ENCODE assay signal across 9 mouse cellular contexts in genomic region chr9:31913739-31914591, GRCm38 (mm10). TPM values are rescaled to one million over a fixed set of nuclear protein-coding genes. Genes with fewer than 3 reads are reported as not detected.
DNase-seq lines count a peak whose midpoint lies in the region; ATAC-seq and TF ChIP-seq lines count a peak whose summit lies in the region.
"Had no signal": no experiment of that assay in that cellular context is flagged by ENCODE, and none has a peak within 500 bp of the region (broad histone marks: within the 10 kb centered on the region; RNA-seq: fewer than 3 reads in every experiment).

No protein-coding gene starts in this region.

- intact Hi-C loops in gastrocnemius, adult 2 months (cut with DNase I): loop anchor here (2.0 kb wide), 1 partner anchor 337 kb away; no protein-coding TSS in a partner anchor
- intact Hi-C loops in gastrocnemius, postnatal 14 days (cut with DNase I; ENCODE audit: low total_unique reads): no loop called here

- H3K36me3 ChIP-seq in ES-Bruce4 (ENCODE audit: control insufficient read depth, insufficient read depth, low read length, poor library complexity, severe bottlenecking): no peaks in the 10 kb centered on the region
- H3K36me3 ChIP-seq in forebrain, postnatal 0 days (ENCODE audit: insufficient read depth): no peaks in the 10 kb centered on the region
- H3K36me3 ChIP-seq in liver, embryonic 11.5 days (ENCODE audit: control insufficient read depth, insufficient read depth, low read length): no peaks in the 10 kb centered on the region
- H3K36me3 ChIP-seq in stomach, embryonic 16.5 days (ENCODE audit: control insufficient read depth, insufficient read depth, low read length): no peaks in the 10 kb centered on the region

- DNase-seq in gastrocnemius, adult 2 months: peak; percentile 21
- DNase-seq in gastrocnemius, postnatal 14 days: no peak
- DNase-seq in forebrain, postnatal 0 days: peak; percentile 26
- peak; percentile 46 for DNase-seq in liver, embryonic 11.5 days (ENCODE audit: low spot score)
- no peak for DNase-seq in left cerebral cortex, adult 18-20 months (ENCODE audit: low spot score in 2 of 2)

- no peaks in the 10 kb centered on the region for H3K4me1 ChIP-seq in ES-Bruce4 (ENCODE audit: control insufficient read depth, insufficient read depth, low read length)
- peaks cover 7% of the 10 kb centered on the region; the same call in 1 of the 2 replicates for H3K4me1 ChIP-seq in forebrain, postnatal 0 days (ENCODE audit: insufficient read depth)
- H3K4me1 ChIP-seq in liver, embryonic 11.5 days (replicated peaks; ENCODE audit: control insufficient read depth, insufficient read depth, low read length): peaks cover 4% of the 10 kb centered on the region
- peaks cover 8% of the 10 kb centered on the region; the same call in 1 of the 2 replicates for H3K4me1 ChIP-seq in stomach, embryonic 16.5 days (ENCODE audit: control insufficient read depth, insufficient read depth, low read length)

- peak overlapping the region; percentile 99 for H3K4me2 ChIP-seq in forebrain, postnatal 0 days (ENCODE audit: low read depth)
- peak overlapping the region; percentile 81 for H3K4me2 ChIP-seq in liver, embryonic 11.5 days
- H3K4me2 ChIP-seq in stomach, embryonic 16.5 days (ENCODE audit: low read depth, low read length): peak overlapping the region; percentile 90

- TF ChIP-seq EP300 in ES-Bruce4 (IDR thresholded peaks at IDR 0.05; ENCODE audit: insufficient read depth, low read depth, low read length): no peak

- no peak for TF ChIP-seq POLR2A in ES-Bruce4 (IDR thresholded peaks at IDR 0.05; ENCODE audit: insufficient read depth, low read length)

- ATAC-seq in forebrain, postnatal 0 days: peak; percentile 7; the same call in 1 of the 2 replicates
- no peak for ATAC-seq in liver, embryonic 11.5 days (replicated peaks; ENCODE audit: low FRiP score)
- ATAC-seq in stomach, embryonic 16.5 days (ENCODE audit: insufficient read depth, low FRiP score): 0 out of 2 replicates have a peak, but pooled peaks have one; percentile 5
- no peak for ATAC-seq in inflammation-experienced regulatory T-cells, adult 6 months

- H3K9ac ChIP-seq in ES-Bruce4 (ENCODE audit: low read depth, poor library complexity, severe bottlenecking): peak overlapping the region; percentile 19
- H3K9ac ChIP-seq in forebrain, postnatal 0 days: peak overlapping the region; percentile 52; the same call in 1 of the 2 replicates
- H3K9ac ChIP-seq in liver, embryonic 11.5 days (ENCODE audit: low read depth, low read length): no peak overlapping the region
- H3K9ac ChIP-seq in stomach, embryonic 16.5 days (ENCODE audit: low read length): peak overlapping the region; percentile 38

- H3K27ac ChIP-seq in gastrocnemius, adult 2 months: peak overlapping the region; percentile 74
- H3K27ac ChIP-seq in ES-Bruce4 (ENCODE audit: insufficient read depth, low read length): no peak overlapping the region
- H3K27ac ChIP-seq in forebrain, postnatal 0 days (ENCODE audit: low read depth, low read length): no peak overlapping the region
- H3K27ac ChIP-seq in liver, embryonic 11.5 days (ENCODE audit: low read depth, low read length): no peak overlapping the region
- no peak overlapping the region for H3K27ac ChIP-seq in stomach, embryonic 16.5 days (ENCODE audit: low read length)

- peak overlapping the region; percentile 74 for H3K4me3 ChIP-seq in gastrocnemius, adult 2 months
- H3K4me3 ChIP-seq in ES-Bruce4 (ENCODE audit: low read depth, low read length): peak overlapping the region; percentile 68
- H3K4me3 ChIP-seq in forebrain, postnatal 0 days (ENCODE audit: low read depth, low read length): peak overlapping the region; percentile 58
- peak overlapping the region; percentile 47 for H3K4me3 ChIP-seq in liver, embryonic 11.5 days (ENCODE audit: low read depth, low read length)
- peak overlapping the region; percentile 59 for H3K4me3 ChIP-seq in stomach, embryonic 16.5 days (replicated peaks; ENCODE audit: low read length)

- TF ChIP-seq CTCF in gastrocnemius, adult 2 months (IDR thresholded peaks at IDR 0.05): no peak
- TF ChIP-seq CTCF in ES-Bruce4 (IDR thresholded peaks at IDR 0.05; ENCODE audit: low read depth, low read length): no peak
- no peak for TF ChIP-seq CTCF in forebrain, postnatal 0 days (IDR thresholded peaks at IDR 0.05; ENCODE audit: low read depth)

- under 1% methylated on average over 54 of the region's 54 CpGs for whole genome bisulfite sequencing in forebrain, postnatal 0 days
- WGBS in liver, embryonic 11.5 days: 2% methylated on average over 54 of the region's 54 CpGs
- WGBS in stomach, embryonic 16.5 days: 1% methylated on average over 54 of the region's 54 CpGs

- H3K27me3 ChIP-seq in ES-Bruce4 (ENCODE audit: control insufficient read depth, insufficient read depth, low read length, poor library complexity, severe bottlenecking): peaks cover 25% of the 10 kb centered on the region
- peaks cover 84% of the 10 kb centered on the region for H3K27me3 ChIP-seq in forebrain, postnatal 0 days (ENCODE audit: insufficient read depth, low read length)
- H3K27me3 ChIP-seq in liver, embryonic 11.5 days (replicated peaks; ENCODE audit: control insufficient read depth, insufficient read depth, low read length): peaks cover 81% of the 10 kb centered on the region
- H3K27me3 ChIP-seq in stomach, embryonic 16.5 days (ENCODE audit: control insufficient read depth, insufficient read depth, low read length): peaks cover 71% of the 10 kb centered on the region

- no peaks in the 10 kb centered on the region for H3K9me3 ChIP-seq in ES-Bruce4 (replicated peaks; ENCODE audit: control insufficient read depth, insufficient read depth, low read length, poor library complexity, severe bottlenecking)
- no peaks in the 10 kb centered on the region for H3K9me3 ChIP-seq in forebrain, postnatal 0 days (ENCODE audit: low read length)
- no peaks in the 10 kb centered on the region for H3K9me3 ChIP-seq in liver, embryonic 11.5 days (ENCODE audit: control insufficient read depth, low read length)
- no peaks in the 10 kb centered on the region for H3K9me3 ChIP-seq in stomach, embryonic 16.5 days (replicated peaks; ENCODE audit: control insufficient read depth, low read length)

RNA-seq across cellular contexts. Expression of gene Barx2, which starts 0.7 kb away (rescaled TPM):
- total RNA-seq in gastrocnemius, adult 2 months (2021): 10 to 100 TPM; 13.7 to 35.5 TPM
- total RNA-seq in gastrocnemius, postnatal 14 days (2021): 10 to 100 TPM; 12.7 to 15.3 TPM
- 0.46 TPM in 1 of 2 replicates, not detected in the other for polyA plus RNA-seq in ES-Bruce4 (2011; ENCODE audit: insufficient read depth, insufficient read length, low read depth, missing spikeins)
- total RNA-seq in forebrain, postnatal 0 days (2014; rRNA removed): 1.0 and 2.2 TPM in 2 replicates
- 0.19 TPM in 2 replicates for polyA plus RNA-seq in forebrain, postnatal 0 days (2015; fragmentation: Nextera tagmentation; extraction: Ambion mirVana)
- polyA plus RNA-seq in liver, embryonic 11.5 days (2014; fragmentation: Nextera tagmentation; extraction: Ambion mirVana): 0.12 TPM in 1 of 2 replicates, not detected in the other
- polyA plus RNA-seq in stomach, embryonic 16.5 days (2015; fragmentation: Nextera tagmentation; extraction: Ambion mirVana): 1.4 and 2.2 TPM in 2 replicates
- polyA plus RNA-seq in inflammation-experienced regulatory T-cells, adult 6 months (2017; shearing (Covaris generic)): not detected
- 1 to 10 TPM; 4.0 to 5.0 TPM for total RNA-seq in left cerebral cortex, adult 18-20 months (2021)
- polyA plus RNA-seq: spleen, adult 2 months had no signal

Comparison
In these comparisons a context has a peak if more than half of its experiments do, and no peak if none do; other contexts are left out.
1. DNase-seq: peak in gastrocnemius, adult 2 months (single experiment), forebrain, postnatal 0 days (single experiment) and liver, embryonic 11.5 days (single experiment); none in gastrocnemius, postnatal 14 days (single experiment) and left cerebral cortex, adult 18-20 months (0 of 2).
2. ATAC-seq: peak in forebrain, postnatal 0 days (single experiment) and stomach, embryonic 16.5 days (single experiment); none in liver, embryonic 11.5 days (single experiment) and inflammation-experienced regulatory T-cells, adult 6 months (single experiment).
3. Peak in every context shown above with its lines, with median percentiles within 50 percentile points of each other: H3K4me3 ChIP-seq and H3K4me2 ChIP-seq.